In the genomic region with DNA sequence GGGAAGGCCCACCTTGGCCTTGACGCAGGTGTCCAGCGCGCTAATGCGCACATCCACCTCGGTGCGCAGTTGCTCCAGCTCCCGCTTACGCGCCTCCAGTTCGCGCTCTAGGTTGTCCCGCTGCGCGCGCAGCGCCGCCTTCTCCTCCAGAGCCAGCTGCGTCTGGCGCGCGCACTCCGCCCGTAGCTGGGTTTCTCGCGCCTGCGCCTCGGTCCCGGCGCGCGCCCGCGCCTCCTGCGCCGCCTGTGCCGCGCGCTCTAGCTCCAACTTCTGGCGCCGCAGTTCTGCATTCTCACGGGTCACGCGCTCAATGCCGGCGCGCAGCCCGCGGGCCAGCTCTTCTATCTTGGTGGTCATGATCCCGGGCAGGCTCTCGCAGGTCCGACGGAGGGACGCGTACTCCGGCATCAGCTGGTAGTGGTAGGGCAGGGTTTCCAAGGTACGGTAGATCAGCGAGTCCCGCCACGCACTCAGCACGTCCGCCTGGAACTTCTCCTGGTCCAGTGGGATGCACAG, we compare ENCODE assay signal across 9 mouse cellular contexts. TPM values are rescaled to one million over a fixed set of nuclear protein-coding genes. Genes with fewer than 3 reads are reported as not detected.
DNase-seq lines count a peak whose midpoint lies in the region; ATAC-seq lines count a peak whose summit lies in the region.
"Had no signal": no experiment of that assay in that cellular context is flagged by ENCODE, and none has a peak within 500 bp of the region (broad histone marks: within the 10 kb centered on the region; RNA-seq: fewer than 3 reads in every experiment).

No protein-coding gene starts in this region.

- H3K27me3 ChIP-seq in hindbrain, embryonic 13.5 days = peaks cover 74% of the 10 kb centered on the region

- H3K4me1 ChIP-seq in hindbrain, embryonic 13.5 days (replicated peaks) = peaks cover 16% of the 10 kb centered on the region

- peak overlapping the region; percentile 44 for H3K4me3 ChIP-seq in hindbrain, embryonic 13.5 days

- H3K9ac ChIP-seq in hindbrain, embryonic 13.5 days = peak overlapping the region; percentile 70

- peak; percentile 61 for DNase-seq in adrenal gland, adult 8-10 months
- peak; percentile 75 to 83 for DNase-seq in cerebellum, postnatal 36 days
- peak; percentile 70 to 90 for DNase-seq in frontal cortex, postnatal 36 days (ENCODE audit: low spot score in 2 of 2)
- DNase-seq in layer of hippocampus, postnatal 25 days (ENCODE audit: extremely low spot score in 1 of 2, low spot score in 1 of 2) = peak; percentile 63 to 65
- DNase-seq in lung, postnatal 10 days = peak; percentile 85
- peak; percentile 77 to 89 for DNase-seq in right cerebral cortex, adult 2 months (ENCODE audit: low spot score in 2 of 2)
- DNase-seq in adipocyte (ENCODE audit: low spot score) = no peak

- ATAC-seq in hindbrain, embryonic 13.5 days (ENCODE audit: low FRiP score) = peak; percentile 79

- H3K27ac ChIP-seq in hindbrain, embryonic 13.5 days = no peak overlapping the region

- no peaks in the 10 kb centered on the region for H3K9me3 ChIP-seq in hindbrain, embryonic 13.5 days

- peak overlapping the region; percentile 70 for H3K4me2 ChIP-seq in hindbrain, embryonic 13.5 days

- under 1% methylated on average over 58 of the region's 61 CpGs for WGBS in hindbrain, embryonic 13.5 days

- H3K36me3 ChIP-seq in hindbrain, embryonic 13.5 days = no peaks in the 10 kb centered on the region

RNA-seq across cellular contexts. Expression of gene Plvap, which starts 3.9 kb away (rescaled TPM):
- total RNA-seq in adrenal gland, adult 8-10 months (2022) = 100 to 1,000 TPM; 195 to 255 (median 230) TPM
- polyA plus RNA-seq in hindbrain, embryonic 13.5 days (2015; fragmentation: Nextera tagmentation; extraction: Ambion mirVana) = 13.8 and 14.0 TPM in 2 replicates
- 1 to 10 TPM; 6.1 to 6.7 TPM for total RNA-seq in layer of hippocampus, postnatal 25 days (2021)

RNA-seq across cellular contexts. Expression of gene Ccdc194, which starts 17.9 kb away (rescaled TPM):
- total RNA-seq in adrenal gland, adult 8-10 months (2022) = not detected
- polyA plus RNA-seq in hindbrain, embryonic 13.5 days (2015; fragmentation: Nextera tagmentation; extraction: Ambion mirVana) = 0.31 and 0.49 TPM in 2 replicates
- not detected for total RNA-seq in layer of hippocampus, postnatal 25 days (2021)
- total RNA-seq: left cerebral cortex, adult 8-10 months had no signal

RNA-seq across cellular contexts. Expression of gene Gtpbp3, which starts 19.7 kb away (rescaled TPM):
- 10 to 100 TPM; 23.1 to 32.0 (median 29.0) TPM for total RNA-seq in adrenal gland, adult 8-10 months (2022)
- polyA plus RNA-seq in hindbrain, embryonic 13.5 days (2015; fragmentation: Nextera tagmentation; extraction: Ambion mirVana) = 13.7 and 14.3 TPM in 2 replicates
- 10 to 100 TPM; 28.4 to 36.4 TPM for total RNA-seq in layer of hippocampus, postnatal 25 days (2021)

RNA-seq across cellular contexts. Expression of gene Ano8, which starts 21.9 kb away (rescaled TPM):
- 10 to 100 TPM; 13.5 to 24.7 (median 20.6) TPM for total RNA-seq in adrenal gland, adult 8-10 months (2022)
- 6.6 and 7.1 TPM in 2 replicates for polyA plus RNA-seq in hindbrain, embryonic 13.5 days (2015; fragmentation: Nextera tagmentation; extraction: Ambion mirVana)
- total RNA-seq in layer of hippocampus, postnatal 25 days (2021) = 10 to 100 TPM; 53.5 to 58.0 TPM

RNA-seq across cellular contexts. Expression of gene Bst2, which starts 29.6 kb away (rescaled TPM):
- total RNA-seq in adrenal gland, adult 8-10 months (2022) = 10 to 100 TPM; 54.3 to 91.2 (median 67.9) TPM
- polyA plus RNA-seq in hindbrain, embryonic 13.5 days (2015; fragmentation: Nextera tagmentation; extraction: Ambion mirVana) = 16.0 and 17.2 TPM in 2 replicates
- total RNA-seq in layer of hippocampus, postnatal 25 days (2021) = 1 to 10 TPM; 3.0 to 4.1 TPM

Comparison
In these comparisons a context has a peak if more than half of its experiments do, and no peak if none do; other contexts are left out.
1. RNA of gene Plvap, which starts 3.9 kb away (total RNA-seq): 195 to 255 TPM in adrenal gland, adult 8-10 months; 6.1 to 6.7 TPM in layer of hippocampus, postnatal 25 days; every median in the first group is over 10 times any median in the second.